Comparison of ENCODE assay signal across 26 mouse cellular contexts in the genomic region with DNA sequence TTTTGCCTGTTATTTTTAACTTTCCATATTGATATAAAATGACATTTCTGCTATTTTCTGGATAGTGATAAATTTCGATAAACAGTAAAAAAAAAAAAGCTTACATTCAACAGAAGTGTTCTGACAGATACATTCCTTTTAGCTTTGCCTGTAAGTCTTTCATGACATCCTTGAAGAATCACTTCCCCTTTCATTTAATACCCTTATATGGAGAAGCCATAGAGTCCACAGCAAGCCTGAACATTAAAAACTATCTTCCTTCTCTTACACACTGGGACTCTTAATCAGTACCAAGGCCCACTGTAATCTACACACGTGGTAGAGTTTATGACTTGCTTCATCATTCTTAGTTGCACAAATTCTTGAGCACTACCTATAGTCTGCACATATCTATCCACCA.
A peak's percentile ranks its signal among the peaks of the same experiment; 100 is the strongest.
DNase-seq lines count a peak whose midpoint lies in the region; ATAC-seq and TF ChIP-seq lines count a peak whose summit lies in the region.
"Had no signal": no experiment of that assay in that cellular context is flagged by ENCODE, and none has a peak within 500 bp of the region (broad histone marks: within the 10 kb centered on the region; RNA-seq: fewer than 3 reads in every experiment).

No protein-coding gene starts in this region.

- H3K9ac ChIP-seq in MEL (ENCODE audit: control insufficient read depth, low read depth, low read length, poor library complexity, severe bottlenecking) = no peak overlapping the region
- no peak overlapping the region for H3K9ac ChIP-seq in neural tube, embryonic 15.5 days (replicated peaks)
- H3K9ac ChIP-seq: embryonic facial prominence, embryonic 12.5 days; forebrain, embryonic 13.5 days; forebrain, embryonic 15.5 days; forebrain, postnatal 0 days had no signal

- no peak overlapping the region for H3K27ac ChIP-seq in MEL (ENCODE audit: control insufficient read depth, low read depth, low read length)
- no peak overlapping the region for H3K27ac ChIP-seq in left cerebral cortex, adult 2 months
- no peak overlapping the region for H3K27ac ChIP-seq in neural tube, embryonic 15.5 days (replicated peaks)
- H3K27ac ChIP-seq: embryonic facial prominence, embryonic 10.5 days; embryonic facial prominence, embryonic 12.5 days; forebrain, embryonic 13.5 days; forebrain, embryonic 15.5 days had no signal

- 82% methylated on average over 2 of the region's 2 CpGs for WGBS in neural tube, embryonic 15.5 days

- TF ChIP-seq CTCF in MEL (IDR thresholded peaks at IDR 0.05 in 2 of 3, conservative IDR thresholded peaks at IDR 0.05 in 1 of 3; ENCODE audit: control insufficient read depth in 1 of 3, insufficient read depth in 1 of 3, low read depth in 2 of 3, low read length in 3 of 3, poor library complexity in 1 of 3, severe bottlenecking in 1 of 3) = no peak
- TF ChIP-seq CTCF in left cerebral cortex, adult 2 months (IDR thresholded peaks at IDR 0.05) = no peak

- no peak for TF ChIP-seq EP300 in MEL (IDR thresholded peaks at IDR 0.05; ENCODE audit: low read depth in 1 of 2, low read length in 2 of 2)

- intact Hi-C loops in left cerebral cortex, adult 2 months (cut with DNase I) = loop anchor here (10.0 kb wide), 1 partner anchor 278 kb away; no protein-coding TSS in a partner anchor

- TF ChIP-seq POLR2A in MEL (IDR thresholded peaks at IDR 0.05; ENCODE audit: control insufficient read depth in 1 of 2, insufficient read depth in 1 of 2, low read depth in 1 of 2, low read length in 2 of 2, poor library complexity in 1 of 2) = no peak

- H3K4me2 ChIP-seq in neural tube, embryonic 15.5 days = no peak overlapping the region
- H3K4me2 ChIP-seq: embryonic facial prominence, embryonic 12.5 days; forebrain, embryonic 13.5 days; forebrain, embryonic 15.5 days had no signal

- peak; percentile 1 for DNase-seq in MEL (ENCODE audit: low read depth, low spot score)
- DNase-seq in testis, postnatal 10 days (ENCODE audit: low spot score) = no peak
- no peak for DNase-seq in cerebellum, adult 9-11 months
- no peak for DNase-seq in left cerebral cortex, adult 2 months (ENCODE audit: extremely low spot score in 1 of 2, low spot score in 2 of 2)
- DNase-seq: adrenal gland, adult 8-10 months; adrenal gland, postnatal 14 days; adrenal gland, postnatal 36 days; B cell, adult 2 months; cerebellum, adult 11-12 months; cerebellum, adult 2 months; cerebellum, adult 9-10 months; cerebellum, postnatal 14 days; cerebellum, postnatal 36 days; forebrain, postnatal 0 days had no signal

- no peaks in the 10 kb centered on the region for H3K4me1 ChIP-seq in MEL (ENCODE audit: control insufficient read depth in 1 of 2, insufficient read depth in 2 of 2, low read length in 2 of 2)
- H3K4me1 ChIP-seq in neural tube, embryonic 15.5 days = no peaks in the 10 kb centered on the region
- H3K4me1 ChIP-seq: embryonic facial prominence, embryonic 10.5 days; embryonic facial prominence, embryonic 12.5 days; forebrain, embryonic 13.5 days; forebrain, embryonic 15.5 days had no signal

- no peaks in the 10 kb centered on the region for H3K79me2 ChIP-seq in MEL (ENCODE audit: control insufficient read depth, insufficient read depth, low read length, poor library complexity)

- no peaks in the 10 kb centered on the region for H3K9me3 ChIP-seq in MEL (replicated peaks; ENCODE audit: insufficient read depth, low read length)
- no peaks in the 10 kb centered on the region for H3K9me3 ChIP-seq in neural tube, embryonic 15.5 days (replicated peaks)
- H3K9me3 ChIP-seq: embryonic facial prominence, embryonic 10.5 days; embryonic facial prominence, embryonic 12.5 days; forebrain, embryonic 13.5 days; forebrain, embryonic 15.5 days; G1E had no signal

- H3K36me3 ChIP-seq in MEL (ENCODE audit: control insufficient read depth in 1 of 2, insufficient read depth in 2 of 2, low read length in 2 of 2) = no peaks in the 10 kb centered on the region
- H3K36me3 ChIP-seq in neural tube, embryonic 15.5 days = no peaks in the 10 kb centered on the region
- H3K36me3 ChIP-seq: embryonic facial prominence, embryonic 10.5 days; embryonic facial prominence, embryonic 12.5 days; forebrain, embryonic 15.5 days; G1E had no signal

- H3K4me3 ChIP-seq in MEL (ENCODE audit: control insufficient read depth in 1 of 2, insufficient read depth in 1 of 2, low read depth in 2 of 2, low read length in 2 of 2) = no peak overlapping the region
- H3K4me3 ChIP-seq in left cerebral cortex, adult 2 months = no peak overlapping the region
- no peak overlapping the region for H3K4me3 ChIP-seq in neural tube, embryonic 15.5 days (replicated peaks)
- H3K4me3 ChIP-seq: embryonic facial prominence, embryonic 10.5 days; embryonic facial prominence, embryonic 12.5 days; forebrain, embryonic 13.5 days; forebrain, embryonic 15.5 days had no signal

- TF ChIP-seq RAD21 in MEL (IDR thresholded peaks at IDR 0.05; ENCODE audit: low read depth, low read length) = no peak

- ATAC-seq in common myeloid progenitor, adult 5-6 weeks (replicated peaks; ENCODE audit: low read depth, poor library complexity, severe bottlenecking) = peak; percentile 58
- ATAC-seq in megakaryocyte, adult 5-6 weeks (ENCODE audit: poor library complexity, severe bottlenecking) = 0 out of 2 replicates have a peak, but pooled peaks have one; percentile 35
- ATAC-seq in neural tube, embryonic 15.5 days (ENCODE audit: low FRiP score) = no peak
- ATAC-seq: activated CD4-positive, CD25-positive, alpha-beta regulatory T cell, adult 4 months; CD4-positive, CD25-positive, alpha-beta regulatory T cell, adult 4 months; forebrain, embryonic 13.5 days; forebrain, embryonic 15.5 days; forebrain, postnatal 0 days; Patski had no signal

- H3K27me3 ChIP-seq in MEL (ENCODE audit: control insufficient read depth in 1 of 2, insufficient read depth in 2 of 2, low read length in 2 of 2) = no peaks in the 10 kb centered on the region
- no peaks in the 10 kb centered on the region for H3K27me3 ChIP-seq in neural tube, embryonic 15.5 days (replicated peaks)
- H3K27me3 ChIP-seq: CH12.LX; embryonic facial prominence, embryonic 12.5 days; forebrain, embryonic 13.5 days; forebrain, embryonic 15.5 days had no signal

TF ChIP-seq in MEL, 35 proteins besides CTCF, POLR2A, EP300 and RAD21:
- TF ChIP-seq TAL1 (IDR thresholded peaks at IDR 0.05; ENCODE audit: low read length) (no peak), GATA1 (IDR thresholded peaks at IDR 0.05; ENCODE audit: low read depth, low read length) (no peak), POLR2AphosphoS2 (IDR thresholded peaks at IDR 0.05; ENCODE audit: low read length) (no peak), KAT2A (conservative IDR thresholded peaks at IDR 0.05; ENCODE audit: low read depth, low read length) (no peak), SIN3A (IDR thresholded peaks at IDR 0.05; ENCODE audit: low read length) (no peak), NELFE (IDR thresholded peaks at IDR 0.05; ENCODE audit: low read depth, low read length) (no peak), CHD2 (IDR thresholded peaks at IDR 0.05; ENCODE audit: low read length) (no peak), MAFK (IDR thresholded peaks at IDR 0.05; ENCODE audit: borderline replicate concordance, low read depth, low read length) (no peak), BHLHE40 (IDR thresholded peaks at IDR 0.05; ENCODE audit: borderline replicate concordance, low read depth, low read length) (no peak), UBTF (IDR thresholded peaks at IDR 0.05; ENCODE audit: borderline replicate concordance, insufficient read depth, low read depth, low read length) (no peak), USF2 (IDR thresholded peaks at IDR 0.05; ENCODE audit: borderline replicate concordance in 1 of 2, insufficient read depth in 1 of 2, low read depth in 1 of 2, low read length in 2 of 2) (no peak), MEF2A (IDR thresholded peaks at IDR 0.05; ENCODE audit: extremely low read depth, insufficient replicate concordance, low read depth, low read length, poor library complexity, severe bottlenecking) (no peak), MYB (IDR thresholded peaks at IDR 0.05; ENCODE audit: low read depth, low read length) (no peak)
